Mouse (Mus musculus) kidney, adult 8-10 months (tissue): ENCODE measurements around the gene Cdc25a.

ENCODE experiments used
- DNase-seq, 2 experiments: peaks; one replicate each; pipeline ENCODE4 v3.0.0; 2022

Gene Cdc25a

GRCm38 (mm10) chr9:109894413-109895090 is 19.2 kb downstream of the Cdc25a start:
- DNase-seq = peak; percentile 81

GRCm38 (mm10) chr9:109895593-109895992 is 20.2 kb downstream of the Cdc25a start:
- peak; percentile 83 to 92 for DNase-seq

GRCm38 (mm10) chr9:109896253-109897150 is 21.1 kb downstream of the Cdc25a start:
- DNase-seq = peak in 1 of 2 experiments; percentile 41

GRCm38 (mm10) chr9:109898027-109898426 is 22.6 kb downstream of the Cdc25a start:
- no peak for DNase-seq

GRCm38 (mm10) chr9:109899361-109899760 is 24.0 kb downstream of the Cdc25a start:
- DNase-seq = no peak

GRCm38 (mm10) chr9:109899774-109900173 is 24.4 kb downstream of the Cdc25a start:
- DNase-seq = peak in 1 of 2 experiments; percentile 47

- no peak for DNase-seq
Observed at GRCm38 (mm10) chr9:109900604-109901003, 25.2 kb downstream of the Cdc25a start.

- no peak for DNase-seq
Observed at GRCm38 (mm10) chr9:109902246-109902645, 26.9 kb downstream of the Cdc25a start.

GRCm38 (mm10) chr9:109902740-109903139 is 27.4 kb downstream of the Cdc25a start:
- no peak for DNase-seq

GRCm38 (mm10) chr9:109907300-109907699 is 31.9 kb downstream of the Cdc25a start:
- DNase-seq = peak; percentile 82 to 85

GRCm38 (mm10) chr9:109907774-109908465 is 32.5 kb downstream of the Cdc25a start:
- DNase-seq = no peak

GRCm38 (mm10) chr9:109909102-109909501 is 33.7 kb downstream of the Cdc25a start:
- no peak for DNase-seq

- no peak for DNase-seq
Observed at GRCm38 (mm10) chr9:109909926-109910325, 34.5 kb downstream of the Cdc25a start.

- no peak for DNase-seq
Observed at GRCm38 (mm10) chr9:109911779-109912178, 36.4 kb downstream of the Cdc25a start.

- no peak for DNase-seq
Observed at GRCm38 (mm10) chr9:109914269-109914926, 39.0 kb downstream of the Cdc25a start.

GRCm38 (mm10) chr9:109917931-109918330 is 42.6 kb downstream of the Cdc25a start:
- no peak for DNase-seq

GRCm38 (mm10) chr9:109929131-109929530 is 53.8 kb downstream of the Cdc25a start:
- no peak for DNase-seq

- no peak for DNase-seq
Observed at GRCm38 (mm10) chr9:109930063-109930462, 54.7 kb downstream of the Cdc25a start.

- no peak for DNase-seq
Observed at GRCm38 (mm10) chr9:109930752-109931151, 55.4 kb downstream of the Cdc25a start.

GRCm38 (mm10) chr9:109931257-109932171 is 56.1 kb downstream of the Cdc25a start, which contains the start of gene Map4:
TSS of gene Map4 (plus strand) at chr9:109931460.
- peak; percentile 97 to 98 for DNase-seq

- peak; percentile 15 to 34 for DNase-seq
Observed at GRCm38 (mm10) chr9:109932361-109932755, 57.0 kb downstream of the Cdc25a start.
